Mouse (Mus musculus) megakaryocyte, embryonic 14.5 days (primary cell): ENCODE data around the gene Robo1. TPM values are rescaled to one million over a fixed set of nuclear protein-coding genes. Genes with fewer than 3 reads are reported as not detected.

Experiments used
- H3K27me3 ChIP-seq: replicated peaks from 2 replicates; pipeline ENCODE3; 2012; ENCODE audit warnings: inconsistent platforms
- H3K36me3 ChIP-seq: replicated peaks from 2 replicates; pipeline ENCODE3; 2012; ENCODE audit warnings: low read length, inconsistent platforms, mixed read lengths
- H3K4me1 ChIP-seq: 2 replicates; pipeline ENCODE4 v1.6.1; 2012; ENCODE audit warnings: inconsistent platforms
- H3K4me3 ChIP-seq: replicated peaks from 2 replicates; pipeline ENCODE3; 2012; ENCODE audit warnings: moderate library complexity, mild to moderate bottlenecking, inconsistent platforms
- H3K9me3 ChIP-seq: 2 replicates; pipeline ENCODE4 v1.6.1; 2012; ENCODE audit warnings: inconsistent platforms
- FLI1 ChIP-seq: IDR thresholded peaks from 2 replicates; pipeline ENCODE4 v1.6.1; 2012; ENCODE audit warnings: low read length, inconsistent platforms, mixed read lengths
- GATA1 ChIP-seq: IDR thresholded peaks from 3 replicates; pipeline ENCODE4 v1.6.1; 2012; ENCODE audit warnings: mixed read lengths, low read length, inconsistent platforms, borderline replicate concordance
- polyA plus RNA-seq: library from polyadenylated mRNA; stranded (reverse); fragments of >175 nt; gene quantifications from 2 replicates; pipeline ENCODE4 v1.2.3, GENCODE M21; 2012; ENCODE audit warnings: low replicate concordance; ENCODE audit not compliant: insufficient read depth

Gene Robo1
- polyA plus RNA-seq, 1 experiment: 0.03 TPM

DNA sequence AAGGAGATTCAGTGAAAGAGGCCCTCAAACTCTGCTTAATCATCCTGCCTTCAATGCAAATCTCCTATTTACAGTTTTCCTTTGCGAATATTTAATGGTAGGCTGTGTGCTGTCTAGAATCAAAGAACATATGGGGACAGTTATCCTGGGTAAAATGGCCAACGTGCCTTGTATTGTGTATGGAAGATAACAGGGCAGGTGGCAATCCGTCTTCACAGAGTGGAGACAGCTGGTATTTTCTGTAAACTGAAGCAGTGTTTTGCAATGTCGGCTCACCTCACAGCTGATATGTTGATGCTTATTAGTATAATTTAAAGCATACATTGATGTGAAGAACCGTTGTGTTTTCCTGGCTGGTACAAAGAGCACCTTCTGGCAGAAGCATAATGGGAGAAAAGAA lies 464.2 kb downstream of the Robo1 start:
- TF ChIP-seq GATA1 (no peak), FLI1 (no peak)

DNA sequence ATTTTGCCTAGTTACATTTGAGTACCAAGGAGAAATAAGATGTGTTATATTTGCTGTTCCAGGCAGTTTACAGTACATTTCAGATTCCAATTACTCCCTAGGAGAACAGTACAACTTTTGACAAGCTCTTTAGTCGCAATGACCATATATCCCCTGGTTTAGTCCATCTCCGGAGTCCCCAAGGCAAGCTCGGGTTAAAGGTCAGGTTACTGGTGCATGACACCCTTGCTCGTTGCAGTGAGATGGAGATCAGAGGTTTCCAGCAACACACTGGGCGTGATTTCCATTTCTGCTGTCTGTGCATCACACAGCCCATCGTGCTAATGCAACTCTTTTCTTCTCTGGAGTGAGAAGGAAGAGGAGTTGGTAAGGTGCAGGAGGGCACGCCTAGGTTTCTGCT lies 464.9 kb downstream of the Robo1 start:
- Histone ChIP-seq H3K36me3 (no peaks in the 10 kb centered on the region), H3K9me3 (peaks cover 9% of the 10 kb centered on the region), H3K4me1 (no peaks in the 10 kb centered on the region), H3K4me3 (no peak overlapping the region), H3K27me3 (no peaks in the 10 kb centered on the region)
- no peak for TF ChIP-seq FLI1
- TF ChIP-seq GATA1: no peak

More for the DNA sequence above, 464.2 kb downstream of the Robo1 start:
- H3K9me3 ChIP-seq: peaks cover 9% of the 10 kb centered on the region
- no peak overlapping the region for H3K4me3 ChIP-seq
- H3K36me3 ChIP-seq: no peaks in the 10 kb centered on the region
- no peaks in the 10 kb centered on the region for H3K4me1 ChIP-seq
- H3K27me3 ChIP-seq: no peaks in the 10 kb centered on the region

DNA sequence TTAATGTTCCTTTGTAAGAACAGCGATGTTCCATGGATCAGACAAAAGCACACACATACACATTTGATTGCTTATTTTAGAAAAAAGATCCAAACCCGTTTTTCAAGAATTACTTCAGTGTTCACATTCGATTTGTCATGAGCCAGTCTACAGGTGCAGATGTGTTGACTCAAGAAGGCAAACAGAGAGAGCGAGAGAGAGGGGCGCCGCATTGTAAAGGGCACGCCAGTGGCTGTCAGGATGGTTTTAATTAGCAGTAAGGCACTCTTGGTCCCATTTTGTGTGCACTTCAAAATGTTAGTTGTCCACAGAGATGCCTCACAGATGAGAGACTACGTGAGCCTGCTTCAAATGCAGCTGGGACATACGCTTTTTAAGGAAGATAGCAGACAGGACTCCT lies 470.4 kb downstream of the Robo1 start:
- TF ChIP-seq GATA1 (no peak), FLI1 (no peak)

DNA sequence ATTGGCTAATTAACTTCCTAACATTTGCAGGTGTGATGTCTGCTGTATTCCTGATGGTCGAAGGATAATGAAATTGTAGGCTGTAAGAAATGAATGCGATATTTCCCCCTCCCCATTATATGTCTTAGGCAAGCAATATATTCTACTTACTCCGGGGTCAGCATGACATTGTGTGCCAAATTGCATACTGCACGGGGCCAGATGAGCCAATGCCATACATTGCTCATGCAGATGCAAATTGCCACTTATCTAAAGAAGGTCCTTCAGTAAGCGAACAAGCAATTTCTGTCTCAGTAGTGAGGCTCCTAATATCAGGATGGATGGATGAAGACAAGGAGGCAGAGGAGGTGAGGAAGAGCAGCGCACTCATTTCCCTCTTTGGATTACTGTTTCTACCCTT lies 474.1 kb downstream of the Robo1 start:
- Histone ChIP-seq H3K4me1 (no peaks in the 10 kb centered on the region), H3K27me3 (no peaks in the 10 kb centered on the region), H3K9me3 (peaks cover 10% of the 10 kb centered on the region; the same call in 1 of the 2 replicates), H3K36me3 (no peaks in the 10 kb centered on the region), H3K4me3 (no peak overlapping the region)
- TF ChIP-seq FLI1 (no peak), GATA1 (no peak)

More for the DNA sequence above, 470.4 kb downstream of the Robo1 start:
- H3K4me3 ChIP-seq: no peak overlapping the region
- no peaks in the 10 kb centered on the region for H3K4me1 ChIP-seq
- no peaks in the 10 kb centered on the region for H3K36me3 ChIP-seq
- H3K27me3 ChIP-seq: no peaks in the 10 kb centered on the region
- no peaks in the 10 kb centered on the region for H3K9me3 ChIP-seq

DNA sequence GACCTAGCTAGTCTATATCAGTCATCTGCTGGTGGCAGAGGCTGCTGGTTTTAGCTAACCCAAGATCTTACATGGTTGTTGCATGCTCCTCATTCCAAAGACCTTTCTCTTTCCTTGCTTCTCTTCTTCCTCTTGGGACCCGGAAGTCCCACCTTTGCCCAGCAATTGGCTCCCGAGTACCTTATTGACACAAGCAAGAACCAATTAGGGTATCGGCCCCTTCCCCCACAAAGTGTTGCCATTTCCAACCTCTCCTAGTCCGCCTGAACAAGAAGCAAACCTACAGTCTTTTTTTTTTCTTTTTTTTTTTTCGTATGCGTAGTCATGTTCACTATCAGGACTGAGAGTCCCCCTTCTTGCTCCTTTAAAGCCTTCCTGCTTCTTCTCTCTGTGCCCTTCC lies 478.0 kb downstream of the Robo1 start:
- Histone ChIP-seq H3K4me3 (no peak overlapping the region), H3K36me3 (no peaks in the 10 kb centered on the region), H3K27me3 (no peaks in the 10 kb centered on the region), H3K4me1 (no peaks in the 10 kb centered on the region), H3K9me3 (peaks cover 17% of the 10 kb centered on the region; the same call in 1 of the 2 replicates)
- TF ChIP-seq FLI1 (no peak), GATA1 (no peak)

DNA sequence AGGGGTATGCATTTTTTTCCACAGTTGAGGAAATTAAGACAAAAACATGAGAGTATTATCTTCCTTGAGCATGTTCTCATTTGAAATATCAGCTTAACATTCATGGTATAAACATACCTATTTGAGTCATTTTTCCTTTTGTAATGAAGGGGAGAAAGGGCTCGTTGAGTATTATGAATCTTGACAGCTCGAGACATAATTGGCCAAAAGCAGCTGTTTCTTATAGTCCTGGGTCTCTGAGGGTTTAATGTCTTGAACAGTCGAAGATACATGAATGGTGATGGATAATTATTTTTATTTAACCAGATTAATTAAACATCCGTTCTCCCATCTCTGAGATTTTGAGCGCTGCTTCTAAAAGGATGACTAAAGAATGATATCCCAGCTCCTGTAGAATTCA lies 478.5 kb downstream of the Robo1 start:
- H3K4me1 ChIP-seq: no peaks in the 10 kb centered on the region
- no peaks in the 10 kb centered on the region for H3K27me3 ChIP-seq
- TF ChIP-seq GATA1: no peak
- no peak for TF ChIP-seq FLI1
- peaks cover 17% of the 10 kb centered on the region; the same call in 1 of the 2 replicates for H3K9me3 ChIP-seq
- no peaks in the 10 kb centered on the region for H3K36me3 ChIP-seq
- H3K4me3 ChIP-seq: no peak overlapping the region

DNA sequence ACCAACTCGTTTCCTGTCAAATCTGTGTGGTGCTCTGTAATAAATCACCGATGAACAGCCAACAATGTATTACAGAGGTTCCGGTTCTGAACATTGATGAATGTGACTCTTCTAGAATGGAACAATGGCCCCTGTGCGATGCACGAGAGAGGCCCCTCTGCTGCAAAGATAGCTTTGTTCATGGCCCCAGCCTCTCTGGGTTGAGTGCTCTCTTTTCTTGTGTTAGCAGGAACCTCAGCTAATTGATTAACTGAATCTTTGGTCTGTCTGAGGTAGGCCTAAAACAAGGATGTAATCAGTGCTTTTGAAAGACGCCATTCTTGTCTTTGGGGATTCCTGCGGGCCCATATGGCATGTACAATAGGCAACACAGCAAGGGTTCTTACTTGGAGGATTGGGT lies 479.9 kb downstream of the Robo1 start:
- TF ChIP-seq GATA1: no peak
- TF ChIP-seq FLI1: no peak

DNA sequence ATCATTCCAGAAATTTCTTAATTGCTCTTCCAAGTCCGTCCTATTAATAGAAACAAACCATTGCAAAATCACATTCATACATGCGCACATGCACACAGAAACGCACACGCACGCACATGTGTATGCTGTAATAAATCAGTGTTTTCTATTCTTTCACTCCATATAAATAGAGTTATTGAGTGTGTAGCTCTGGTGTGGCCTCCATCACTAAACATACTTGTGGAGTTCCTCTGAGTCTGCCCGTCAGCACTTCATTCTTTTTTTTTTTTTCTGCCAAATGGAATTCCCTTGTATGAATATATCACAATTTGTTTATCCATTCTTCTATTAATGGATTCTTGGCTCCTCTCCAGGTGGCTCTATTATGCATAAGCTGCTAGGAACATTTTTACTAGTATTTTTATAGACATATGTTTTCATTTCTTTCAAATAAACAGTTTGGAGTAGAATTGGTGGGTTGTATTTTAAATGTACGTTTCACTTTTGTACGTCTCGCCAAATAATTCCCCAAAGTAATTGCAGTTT lies 483.1 kb downstream of the Robo1 start:
- Histone ChIP-seq H3K36me3 (no peaks in the 10 kb centered on the region), H3K4me3 (no peak overlapping the region), H3K4me1 (no peaks in the 10 kb centered on the region)

More for the DNA sequence above, 479.9 kb downstream of the Robo1 start:
- H3K27me3 ChIP-seq: no peaks in the 10 kb centered on the region
- H3K4me3 ChIP-seq: no peak overlapping the region
- peaks cover 20% of the 10 kb centered on the region; the same call in 1 of the 2 replicates for H3K9me3 ChIP-seq
- no peaks in the 10 kb centered on the region for H3K36me3 ChIP-seq
- no peaks in the 10 kb centered on the region for H3K4me1 ChIP-seq

DNA sequence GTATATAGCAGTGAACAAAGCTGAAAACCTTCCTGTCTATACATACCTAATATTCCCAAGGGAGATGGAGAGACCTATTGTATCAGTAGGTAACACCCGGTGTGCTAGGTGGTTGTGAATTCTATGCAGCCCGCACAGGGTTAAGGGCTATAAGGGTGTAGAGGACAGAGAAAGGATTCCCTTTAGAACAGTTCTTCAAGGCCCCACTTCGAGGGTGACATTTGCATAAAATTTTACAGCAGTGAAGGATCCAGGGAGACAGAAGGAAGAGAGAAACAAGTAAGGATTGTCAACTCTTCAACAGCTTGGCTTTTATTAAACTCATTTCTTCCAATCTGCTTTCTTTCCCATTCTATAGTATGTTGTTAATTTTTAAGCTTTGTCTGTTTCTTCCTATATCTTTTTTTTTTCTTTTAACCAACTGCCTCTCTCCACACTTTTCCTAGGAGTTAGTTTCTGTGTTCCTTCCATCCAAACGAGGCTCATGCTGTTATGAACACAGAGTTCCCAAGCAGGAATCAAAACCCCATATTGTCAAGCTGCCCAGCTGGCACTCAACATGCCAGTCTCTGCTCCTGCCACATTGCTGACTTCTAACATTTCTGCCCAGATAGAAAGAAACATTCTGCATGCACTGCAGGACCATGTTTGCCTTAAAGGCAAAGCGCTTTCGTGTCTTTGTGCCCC lies 486.7 kb downstream of the Robo1 start:
- no peaks in the 10 kb centered on the region for H3K36me3 ChIP-seq
- no peaks in the 10 kb centered on the region for H3K27me3 ChIP-seq
- peaks cover 18% of the 10 kb centered on the region for H3K9me3 ChIP-seq
- H3K4me1 ChIP-seq: no peaks in the 10 kb centered on the region
- TF ChIP-seq FLI1 (no peak), GATA1 (no peak)
- no peak overlapping the region for H3K4me3 ChIP-seq

More for the DNA sequence above, 483.1 kb downstream of the Robo1 start:
- no peak for TF ChIP-seq FLI1
- TF ChIP-seq GATA1: no peak
- peaks cover 19% of the 10 kb centered on the region for H3K9me3 ChIP-seq
- H3K27me3 ChIP-seq: no peaks in the 10 kb centered on the region

DNA sequence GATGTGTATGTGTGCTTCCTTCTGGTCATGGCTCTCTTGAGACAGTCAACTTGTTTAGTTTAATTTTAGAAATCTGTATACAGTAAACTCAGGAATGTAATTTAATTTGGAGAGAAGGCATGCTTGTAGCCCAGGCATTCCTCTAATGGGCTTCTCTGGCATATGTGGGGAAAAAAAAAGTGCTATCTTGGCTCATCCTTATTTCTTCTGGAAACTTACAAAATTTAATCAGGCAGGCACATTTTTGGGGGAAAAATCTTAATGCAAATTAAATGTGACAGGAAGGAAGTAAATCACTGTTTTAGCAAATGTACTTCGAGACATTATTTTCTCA lies 487.2 kb downstream of the Robo1 start:
- H3K27me3 ChIP-seq: no peaks in the 10 kb centered on the region
- H3K36me3 ChIP-seq: no peaks in the 10 kb centered on the region
- TF ChIP-seq FLI1: no peak
- TF ChIP-seq GATA1: no peak
- H3K4me1 ChIP-seq: no peaks in the 10 kb centered on the region
- H3K4me3 ChIP-seq: no peak overlapping the region
- peaks cover 18% of the 10 kb centered on the region for H3K9me3 ChIP-seq
